Mouse (Mus musculus) G1E (cell line): ENCODE results near the gene Aqr. TPM values are rescaled to one million over a fixed set of nuclear protein-coding genes. Genes with fewer than 3 reads are reported as not detected.

Experiments used
- ATAC-seq: 2 replicates; pipeline ENCODE4 v1.8.0; 2016; ENCODE audit warnings: mild to moderate bottlenecking; ENCODE audit not compliant: insufficient number of reproducible peaks, poor library complexity, low FRiP score, severe bottlenecking; ENCODE audit errors: extremely low read depth
- DNase-seq: peaks from one replicate; pipeline ENCODE4 v3.0.0; 2012; ENCODE audit warnings: low spot score
- H3K27me3 ChIP-seq: 2 replicates; pipeline ENCODE4 v1.6.1; 2012; ENCODE audit warnings: mild to moderate bottlenecking, low read length, inconsistent platforms; ENCODE audit not compliant: insufficient read depth
- H3K36me3 ChIP-seq: replicated peaks from 2 replicates; pipeline ENCODE3; 2012; ENCODE audit warnings: mild to moderate bottlenecking, inconsistent platforms
- H3K4me1 ChIP-seq: 2 replicates; pipeline ENCODE4 v1.6.1; 2012; ENCODE audit warnings: low read depth, low read length, inconsistent platforms, mixed read lengths; ENCODE audit not compliant: insufficient read depth
- H3K4me3 ChIP-seq: 2 replicates; pipeline ENCODE4 v1.5.1; 2012; ENCODE audit warnings: low read depth, mild to moderate bottlenecking, inconsistent platforms, low read length, moderate library complexity, mixed read lengths
- H3K9me3 ChIP-seq: replicated peaks from 2 replicates; pipeline ENCODE4 v1.6.1; 2012; ENCODE audit warnings: inconsistent platforms
- CTCF ChIP-seq: IDR thresholded peaks from 2 replicates; pipeline ENCODE4 v1.5.1; 2012; ENCODE audit warnings: low read depth, low read length, inconsistent platforms, mixed read lengths
- GATA1 ChIP-seq: IDR thresholded peaks from 2 replicates; pipeline ENCODE4 v1.6.1; 2012; ENCODE audit warnings: borderline replicate concordance, low read length, inconsistent platforms, mixed read lengths
- GATA2 ChIP-seq: IDR thresholded peaks from 2 replicates; pipeline ENCODE4 v1.6.1; 2012; ENCODE audit warnings: low read depth, low read length, inconsistent platforms, borderline replicate concordance
- POLR2AphosphoS5 ChIP-seq: IDR thresholded peaks from 2 replicates; pipeline ENCODE4 v1.6.1; 2012; ENCODE audit warnings: low read depth, low read length, inconsistent platforms; ENCODE audit not compliant: insufficient replicate concordance
- TAL1 ChIP-seq: conservative IDR thresholded peaks from 2 replicates; pipeline ENCODE4 v1.6.1; 2012; ENCODE audit warnings: low read depth, low read length, inconsistent platforms, mixed read lengths
- polyA plus RNA-seq: library from polyadenylated mRNA; stranded (reverse); fragments of >175 nt; gene quantifications from 2 replicates; pipeline ENCODE4 v1.2.3, GENCODE M21; 2012
- total RNA-seq, 2 experiments: library from RNA; stranded (forward) in 1 of 2; stranded (reverse) in 1 of 2; fragments of 200-1000 nt in 1 of 2; fragments of >200 nt in 1 of 2; fragmentation: Nextera tagmentation in 1 of 2; gene quantifications; 2 replicates each; pipeline ENCODE4 v1.2.3; 2014 to 2017

The Aqr gene
- total and polyA plus RNA-seq, 3 experiments, result 15.3 to 136 (median 107) TPM

- ATAC-seq, result no peak
- no peak for TF ChIP-seq CTCF
- no peak for TF ChIP-seq GATA2
- TF ChIP-seq TAL1, result no peak
- no peak for TF ChIP-seq POLR2AphosphoS5
- no peak overlapping the region for H3K4me3 ChIP-seq
- no peak for DNase-seq
- no peaks in the 10 kb centered on the region for H3K9me3 ChIP-seq
- H3K36me3 ChIP-seq, result peaks cover 77% of the 10 kb centered on the region
- H3K4me1 ChIP-seq, result no peaks in the 10 kb centered on the region
- no peaks in the 10 kb centered on the region for H3K27me3 ChIP-seq
Measured at GRCm38 (mm10) chr2:114123304-114123703, 63.5 kb downstream of the Aqr start.

GRCm38 (mm10) chr2:114119451-114119850 is 67.4 kb downstream of the Aqr start:
- Histone ChIP-seq H3K4me3 (no peak overlapping the region), H3K4me1 (no peaks in the 10 kb centered on the region), H3K27me3 (no peaks in the 10 kb centered on the region), H3K36me3 (peaks cover 77% of the 10 kb centered on the region), H3K9me3 (no peaks in the 10 kb centered on the region)
- DNase-seq, result no peak
- ATAC-seq, result no peak
- no peak for TF ChIP-seq TAL1
- TF ChIP-seq GATA1, result no peak
- TF ChIP-seq GATA2, result no peak
- no peak for TF ChIP-seq POLR2AphosphoS5
- no peak for TF ChIP-seq CTCF

GRCm38 (mm10) chr2:114117665-114118064 is 69.2 kb downstream of the Aqr start:
- TF ChIP-seq CTCF, result no peak
- TF ChIP-seq GATA2, result no peak
- no peak for TF ChIP-seq POLR2AphosphoS5
- no peak for TF ChIP-seq TAL1
- TF ChIP-seq GATA1, result no peak
- no peak for DNase-seq
- H3K36me3 ChIP-seq, result peaks cover 78% of the 10 kb centered on the region
- no peaks in the 10 kb centered on the region for H3K27me3 ChIP-seq
- H3K4me3 ChIP-seq, result no peak overlapping the region
- ATAC-seq, result no peak
- H3K9me3 ChIP-seq, result no peaks in the 10 kb centered on the region
- H3K4me1 ChIP-seq, result no peaks in the 10 kb centered on the region

- TF ChIP-seq GATA1, result no peak
- TF ChIP-seq POLR2AphosphoS5, result no peak
- no peak for TF ChIP-seq CTCF
- no peak for TF ChIP-seq GATA2
- TF ChIP-seq TAL1, result no peak
- Histone ChIP-seq H3K4me3 (no peak overlapping the region), H3K27me3 (no peaks in the 10 kb centered on the region), H3K9me3 (no peaks in the 10 kb centered on the region), H3K36me3 (peaks cover 78% of the 10 kb centered on the region), H3K4me1 (no peaks in the 10 kb centered on the region)
- no peak for ATAC-seq
- DNase-seq, result no peak
Measured at GRCm38 (mm10) chr2:114117235-114117634, 69.6 kb downstream of the Aqr start.

GRCm38 (mm10) chr2:114115563-114115962 is 71.3 kb downstream of the Aqr start:
- ATAC-seq (no peak), DNase-seq (no peak)
- H3K27me3 ChIP-seq, result no peaks in the 10 kb centered on the region
- H3K36me3 ChIP-seq, result peaks cover 78% of the 10 kb centered on the region
- no peaks in the 10 kb centered on the region for H3K4me1 ChIP-seq
- TF ChIP-seq CTCF (no peak), GATA2 (no peak), POLR2AphosphoS5 (no peak), GATA1 (no peak), TAL1 (no peak)
- no peak overlapping the region for H3K4me3 ChIP-seq
- no peaks in the 10 kb centered on the region for H3K9me3 ChIP-seq

GRCm38 (mm10) chr2:114107288-114108278 is 79.2 kb downstream of the Aqr start:
- Histone ChIP-seq H3K4me1 (no peaks in the 10 kb centered on the region), H3K4me3 (no peak overlapping the region), H3K27me3 (no peaks in the 10 kb centered on the region), H3K9me3 (no peaks in the 10 kb centered on the region), H3K36me3 (peaks cover 93% of the 10 kb centered on the region)
- DNase-seq, result no peak
- TF ChIP-seq POLR2AphosphoS5 (no peak), CTCF (no peak), GATA1 (no peak), GATA2 (no peak), TAL1 (no peak)
- ATAC-seq, result no peak
